Mouse (Mus musculus) T-helper 17 cell (primary cell): Measurements from ENCODE around the gene Kcnab3.

ENCODE experiments used
- in situ Hi-C, 2 experiments: fragments of 300-600 bp; cut with MboI, MseI; formaldehyde crosslinking; loops; 1 replicate in 1 of 2; 2 replicates in 1 of 2; pipeline ENCODE4 v1.15.1; 2025; ENCODE audit warnings: high pct_unique_total_duplicates in 2 of 2

Gene Kcnab3

DNA sequence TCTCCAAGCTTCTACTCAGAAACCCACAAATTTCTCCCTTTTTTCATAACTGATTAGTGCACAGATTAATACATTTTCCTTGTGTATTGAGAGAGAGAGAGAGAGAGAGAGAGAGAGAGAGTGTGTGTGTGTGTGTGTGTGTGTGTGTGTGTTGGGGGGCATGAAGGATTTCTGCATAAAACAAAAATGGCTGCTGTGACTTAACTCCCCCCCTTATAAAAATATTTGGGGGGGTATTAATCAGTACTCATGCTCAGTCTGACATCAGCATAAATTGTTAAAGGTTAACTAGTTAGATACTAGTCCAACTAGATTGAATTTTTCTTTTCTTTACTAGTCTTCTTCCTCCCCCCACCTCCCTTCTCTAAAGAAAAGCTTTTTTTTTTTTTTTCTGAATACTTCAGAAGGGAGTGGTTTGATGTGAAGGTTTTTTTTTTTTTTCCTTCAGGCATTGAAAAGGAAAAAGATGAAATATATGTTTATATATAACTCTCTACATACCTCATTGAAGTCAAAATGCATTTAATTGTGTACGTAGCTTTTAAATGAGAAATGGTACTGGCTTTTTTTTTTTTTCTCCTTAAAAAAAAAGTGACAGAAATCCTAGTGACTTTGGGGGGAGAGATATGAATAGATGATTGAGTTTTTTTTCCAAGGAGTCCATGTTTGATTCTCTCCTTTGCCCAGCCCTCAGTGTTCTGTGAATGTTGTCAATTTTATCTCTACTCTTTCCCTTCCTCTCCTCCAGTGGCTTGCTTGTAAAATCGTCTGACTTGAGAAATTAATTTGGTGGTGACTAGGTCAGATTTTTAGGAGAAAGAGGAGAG, 44.1 kb downstream of the Kcnab3 start:
- in situ Hi-C loops = no loop called here

- in situ Hi-C loops = no loop called here
Measured at GRCm38 (mm10) chr11:69370817-69371215, 44.8 kb downstream of the Kcnab3 start.

DNA sequence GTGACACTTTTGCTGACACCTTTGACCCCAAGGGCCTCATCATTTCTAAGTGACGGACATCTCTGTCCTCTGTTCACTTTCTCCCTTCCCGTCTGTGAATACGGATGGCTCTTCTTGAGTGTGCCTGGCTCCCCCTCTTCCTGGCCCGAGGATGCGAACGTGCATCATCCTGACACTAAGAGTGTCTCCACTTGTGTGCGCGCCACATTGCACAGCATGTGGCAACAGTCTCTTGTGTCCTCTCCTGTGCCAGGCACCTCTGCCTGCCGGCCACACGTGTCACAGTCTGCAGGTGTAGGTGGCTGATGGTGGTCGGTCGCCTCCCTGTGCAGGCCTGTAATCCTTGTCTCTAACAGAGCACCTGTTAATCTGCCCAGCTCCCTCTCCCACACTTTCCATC, 45.5 kb downstream of the Kcnab3 start:
- in situ Hi-C loops = no loop called here

DNA sequence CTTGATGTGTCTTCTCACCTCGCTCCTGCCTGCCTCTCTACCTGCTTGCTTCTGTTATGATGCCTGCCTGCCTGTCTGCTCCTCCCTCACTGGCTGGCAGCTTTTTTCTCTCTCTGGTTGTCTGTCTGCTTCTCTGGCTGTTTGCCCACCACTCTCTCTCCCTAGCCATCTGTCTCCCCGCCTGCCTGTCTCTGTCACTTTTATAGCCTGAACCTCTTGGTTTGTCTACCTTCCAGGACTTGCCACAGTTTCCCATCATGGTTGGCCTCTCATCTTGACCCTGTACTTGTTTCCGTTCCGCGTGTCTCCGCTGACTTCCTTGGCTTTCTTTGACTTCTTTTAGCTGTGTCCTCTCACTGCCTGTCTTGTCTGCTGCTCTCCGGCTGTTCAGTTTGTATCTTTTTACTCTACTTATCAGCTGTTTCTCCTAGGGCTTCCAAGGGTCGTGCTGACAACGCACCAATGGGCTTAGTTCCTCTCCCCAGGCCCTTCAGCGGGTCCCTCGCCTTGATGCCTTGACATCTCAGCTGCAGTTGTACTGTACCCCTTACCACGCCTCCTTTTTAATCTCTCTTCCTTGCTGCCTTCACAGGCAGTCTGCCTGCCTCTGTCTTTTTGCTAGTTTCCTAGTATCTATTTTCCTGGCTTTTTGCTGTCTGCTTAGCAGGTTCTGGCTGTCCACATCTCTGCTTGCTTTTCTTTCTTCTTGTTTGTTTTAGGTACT, 46.2 kb downstream of the Kcnab3 start:
- in situ Hi-C loops = no loop called here

- in situ Hi-C loops = no loop called here
Measured at GRCm38 (mm10) chr11:69372780-69373170, 46.7 kb downstream of the Kcnab3 start.

DNA sequence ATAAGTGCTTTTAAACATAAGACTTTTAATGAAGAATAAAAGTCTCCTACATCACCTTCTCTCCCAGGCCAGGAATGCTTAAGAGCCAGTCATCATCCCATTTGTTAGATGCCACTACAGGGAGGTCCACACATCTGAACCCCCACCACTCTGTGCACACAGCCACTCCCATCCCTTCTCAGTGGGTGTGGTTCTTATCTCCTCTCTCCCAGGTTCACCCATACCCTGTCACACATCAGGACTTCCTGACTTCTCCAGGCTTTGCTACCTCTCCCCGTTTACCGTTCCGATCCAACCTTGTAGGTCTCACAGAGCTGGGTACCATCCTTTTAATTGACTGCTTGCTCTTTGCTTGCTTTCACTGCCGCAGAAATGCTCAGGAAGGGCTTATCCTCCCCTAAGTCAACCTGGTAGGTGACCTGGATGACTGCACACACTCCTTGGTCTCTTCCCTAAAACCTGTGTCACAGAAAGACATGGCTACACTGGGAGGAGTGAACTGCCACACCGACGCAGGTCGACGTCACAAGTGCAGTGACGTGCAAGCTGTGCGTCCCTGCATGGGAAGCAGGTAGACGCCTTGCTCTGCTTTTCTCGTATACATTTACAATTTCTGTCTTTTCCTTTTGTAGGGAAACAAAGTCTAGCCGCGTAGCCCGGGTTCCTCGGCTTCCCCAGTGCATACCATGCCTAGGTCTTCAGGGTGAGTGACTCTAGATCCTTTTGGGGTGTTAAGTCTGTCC, 47.3 kb downstream of the Kcnab3 start:
- in situ Hi-C loops = no loop called here

DNA sequence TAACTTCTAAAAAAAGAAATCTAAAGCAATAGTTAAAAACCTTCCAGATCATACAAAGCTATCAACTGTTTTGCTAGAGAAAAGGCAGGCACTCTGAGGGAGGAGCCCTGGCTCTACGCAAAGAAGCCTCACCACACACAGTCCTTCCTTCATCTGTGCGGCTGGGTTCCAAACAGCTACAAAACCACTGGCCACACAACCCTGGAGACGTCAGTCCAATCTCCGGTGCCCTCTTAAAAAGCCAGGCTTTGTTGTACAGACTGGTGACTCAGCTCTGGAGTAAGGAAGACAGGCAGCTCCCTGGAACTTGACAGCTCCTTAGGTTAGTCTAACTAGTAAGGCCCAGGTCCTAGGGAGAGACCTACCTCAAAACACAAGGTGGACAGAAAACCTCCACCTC, 49.6 kb downstream of the Kcnab3 start:
- in situ Hi-C loops = no loop called here

- in situ Hi-C loops = no loop called here
Measured at GRCm38 (mm10) chr11:69377766-69378165, 51.7 kb downstream of the Kcnab3 start.

- in situ Hi-C loops = no loop called here
Measured at GRCm38 (mm10) chr11:69379600-69379999, 53.5 kb downstream of the Kcnab3 start.

GRCm38 (mm10) chr11:69381356-69381755, 55.3 kb downstream of the Kcnab3 start:
- in situ Hi-C loops = loop anchor here in 1 of 2 experiments (5.0 kb wide), 2 partner anchors 124 to 199 kb away; no protein-coding TSS in a partner anchor
